Mouse (Mus musculus) forebrain, embryonic 11.5 days (tissue): ENCODE measurements around the gene Olfr90. TPM values are rescaled to one million over a fixed set of nuclear protein-coding genes. Genes with fewer than 3 reads are reported as not detected.

Source experiments
- ATAC-seq: fragments of 200-750 bp; cut with Nextera tagmentation; replicated peaks from 2 replicates; pipeline ENCODE4 v1.8.0; 2017; ENCODE audit warnings: moderate TSS enrichment; ENCODE audit not compliant: low FRiP score
- DNase-seq: peaks from one replicate; pipeline ENCODE4 v3.0.0-alpha.2; 2017; ENCODE audit warnings: low spot score
- H3K27ac ChIP-seq: fragments of 300-500 bp; sonication (generic); 2 replicates; pipeline ENCODE4 v1.5.1; 2014; ENCODE audit warnings: low read depth, low read length
- H3K27me3 ChIP-seq: fragments of 300-500 bp; sonication (generic); 2 replicates; pipeline ENCODE4 v1.6.1; 2014; ENCODE audit warnings: mild to moderate bottlenecking, low read length, mixed read lengths; ENCODE audit not compliant: control insufficient read depth, insufficient read depth
- H3K36me3 ChIP-seq: fragments of 300-500 bp; sonication (generic); 2 replicates; pipeline ENCODE4 v1.6.1; 2014; ENCODE audit warnings: mild to moderate bottlenecking, low read length, moderate library complexity, mixed read lengths; ENCODE audit not compliant: control insufficient read depth, insufficient read depth
- H3K4me1 ChIP-seq: fragments of 300-500 bp; sonication (generic); replicated peaks from 2 replicates; pipeline ENCODE4 v1.6.1; 2014; ENCODE audit warnings: low read length, mixed read lengths; ENCODE audit not compliant: control insufficient read depth, insufficient read depth
- H3K4me2 ChIP-seq: fragments of 300-500 bp; sonication (generic); 2 replicates; pipeline ENCODE4 v1.6.1; 2014; ENCODE audit warnings: low read depth, mild to moderate bottlenecking, low read length, moderate library complexity, mixed read lengths; ENCODE audit not compliant: severe bottlenecking
- H3K4me3 ChIP-seq: fragments of 300-500 bp; sonication (generic); 2 replicates; pipeline ENCODE4 v1.5.1; 2014; ENCODE audit warnings: low read depth, low read length
- H3K9ac ChIP-seq: fragments of 300-500 bp; sonication (generic); 2 replicates; pipeline ENCODE4 v1.6.1; 2014; ENCODE audit warnings: low read length
- H3K9me3 ChIP-seq: fragments of 300-500 bp; sonication (generic); 2 replicates; pipeline ENCODE4 v1.6.1; 2016; ENCODE audit warnings: low read length, mixed read lengths; ENCODE audit not compliant: control insufficient read depth
- WGBS: fragments of 180-500 bp; shearing (Covaris S2); extraction: QIAGEN DNeasy Blood & Tissue Kit; methylation state at CpG from one replicate; pipeline ENCODE4 v1.1.7; 2014; 5-methylcytosine and 5-hydroxymethylcytosine counted together
- polyA plus RNA-seq: library from polyadenylated mRNA; unstranded; fragments of >200 nt; fragmentation: Nextera tagmentation; extraction: Ambion mirVana; gene quantifications from 2 replicates; pipeline ENCODE4 v1.2.1, GENCODE M21; 2014

Olfr90 gene
- polyA plus RNA-seq, 1 experiment from 2014 or later, result not detected

DNA sequence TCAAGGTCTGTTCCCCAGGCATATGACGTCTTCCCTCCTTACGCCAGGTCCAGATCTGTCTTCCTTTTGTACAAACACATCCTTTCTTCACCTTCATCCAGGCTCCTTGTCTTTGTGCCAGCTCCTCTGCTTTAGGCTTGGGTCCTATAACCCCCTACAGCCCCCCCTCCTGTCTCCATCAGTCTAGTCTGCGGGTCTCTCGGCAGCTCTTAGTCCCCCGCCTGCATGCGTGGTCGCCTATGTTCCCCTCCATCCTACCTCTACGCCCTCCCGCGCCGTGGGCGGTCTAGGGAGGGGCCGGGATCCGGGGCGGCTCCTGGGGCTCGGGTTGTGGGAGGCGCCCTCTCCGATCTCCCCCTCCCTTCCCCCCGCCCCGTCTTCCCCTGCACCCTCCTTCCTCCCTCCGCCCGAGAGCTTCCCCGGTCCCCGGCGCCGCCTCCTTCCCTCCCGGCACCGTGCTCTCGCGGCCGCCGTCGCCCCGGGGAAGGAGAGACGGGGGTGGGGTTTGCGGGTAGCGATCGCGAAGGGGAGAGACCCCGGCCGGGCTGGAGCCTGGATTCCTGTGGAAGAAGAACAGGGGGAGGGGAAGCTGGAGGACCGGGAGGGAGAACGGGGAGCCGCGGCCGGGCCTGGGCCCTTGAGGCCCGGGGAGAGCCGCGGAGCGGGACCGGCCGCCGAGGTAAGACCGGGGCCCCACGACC is 42.5 kb downstream of the Olfr90 start, which contains the start of gene Gabbr1:
TSS of gene Gabbr1 (plus strand) at position 356 of the 701 bp plus-strand sequence.
- Histone ChIP-seq H3K4me1 (peaks cover 15% of the 10 kb centered on the region), H3K9me3 (no peaks in the 10 kb centered on the region), H3K36me3 (no peaks in the 10 kb centered on the region), H3K27ac (peak within 1 kb of the TSS; percentile 77), H3K4me3 (peak within 1 kb of the TSS; percentile 78), H3K9ac (peak within 1 kb of the TSS; percentile 94), H3K27me3 (peaks cover 10% of the 10 kb centered on the region), H3K4me2 (peak within 1 kb of the TSS; percentile 92)
- whole genome bisulfite sequencing, result under 1% methylated on average over 38 of the region's 55 CpGs
- DNase-seq, result peak; percentile 92
- peak; percentile 82 for ATAC-seq

DNA sequence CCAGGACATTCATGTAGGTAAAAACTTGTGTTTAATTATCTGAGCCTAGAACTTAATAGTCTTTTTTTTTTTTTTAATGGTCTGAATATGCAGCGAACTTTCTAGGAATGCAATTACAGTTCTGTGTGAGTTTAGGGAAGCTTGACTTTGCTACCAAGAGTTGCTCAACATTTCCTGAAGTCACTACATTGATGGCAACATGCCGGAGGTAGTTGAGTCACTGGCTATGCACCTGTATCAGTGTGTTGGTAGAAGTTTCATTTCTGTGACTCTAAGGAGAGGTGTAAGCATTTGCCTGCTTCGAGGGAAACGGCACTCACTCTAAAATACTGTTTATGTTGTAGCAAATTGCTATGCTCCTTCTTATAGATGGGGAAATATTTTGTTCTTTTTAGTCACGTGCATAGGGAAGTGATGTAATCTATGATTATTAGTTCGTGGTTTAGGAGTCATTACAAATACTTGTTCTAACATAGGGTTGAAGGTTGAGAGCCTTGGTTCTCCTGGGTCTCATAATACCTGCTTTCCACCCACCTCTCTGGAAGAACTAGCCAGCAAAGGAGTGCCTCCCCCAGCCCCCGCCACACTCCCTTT is 43.6 kb downstream of the Olfr90 start:
- Histone ChIP-seq H3K36me3 (no peaks in the 10 kb centered on the region), H3K27me3 (peaks cover 10% of the 10 kb centered on the region), H3K4me2 (peak overlapping the region; percentile 92; the same call in 1 of the 2 replicates), H3K4me1 (peaks cover 13% of the 10 kb centered on the region), H3K27ac (no peak overlapping the region), H3K9ac (peak overlapping the region; percentile 94), H3K9me3 (no peaks in the 10 kb centered on the region), H3K4me3 (peak overlapping the region; percentile 78)
- 87% methylated on average over 7 of the region's 7 CpGs for WGBS
- DNase-seq (no peak), ATAC-seq (no peak)

DNA sequence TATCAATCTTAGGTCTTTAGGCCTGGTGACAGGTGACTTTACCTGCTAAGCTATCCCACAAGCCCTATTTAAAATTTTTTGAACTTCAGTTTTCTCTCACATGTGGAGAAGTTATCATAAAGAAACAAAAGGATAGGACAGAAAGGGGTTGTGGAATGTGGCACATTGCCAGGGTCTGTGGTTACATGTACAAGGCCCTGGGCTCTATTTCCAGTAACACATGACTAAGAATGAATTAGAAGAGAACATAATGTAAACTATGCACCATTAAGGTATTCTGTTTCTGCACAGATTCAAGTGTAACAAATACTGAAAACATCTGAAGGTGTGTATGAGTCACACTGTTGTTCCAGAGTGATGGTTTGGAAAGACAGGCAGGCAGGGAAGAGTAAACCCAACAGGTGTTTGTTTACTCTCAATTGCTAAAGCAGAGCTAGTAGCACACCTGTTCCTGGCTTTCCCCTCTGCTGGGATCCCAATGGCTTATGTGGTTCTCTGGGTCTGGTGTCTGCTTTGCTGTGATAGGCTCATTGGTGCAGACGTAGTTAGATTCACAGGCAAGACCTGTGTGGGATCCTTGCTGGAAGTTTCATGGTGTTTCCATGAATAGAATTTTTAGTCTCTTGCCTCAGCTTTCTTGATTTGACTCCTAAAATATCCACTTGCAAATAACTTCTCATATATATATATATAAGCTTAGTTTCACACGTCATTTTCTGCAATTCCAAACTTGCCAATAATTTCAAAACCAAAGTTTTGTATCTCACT is 49.0 kb downstream of the Olfr90 start:
- no peak overlapping the region for H3K4me2 ChIP-seq
- no peak for ATAC-seq
- no peaks in the 10 kb centered on the region for H3K9me3 ChIP-seq
- H3K4me3 ChIP-seq, result no peak overlapping the region
- no peaks in the 10 kb centered on the region for H3K36me3 ChIP-seq
- WGBS, result 70% methylated on average over 2 of the region's 2 CpGs
- H3K9ac ChIP-seq, result no peak overlapping the region
- no peak overlapping the region for H3K27ac ChIP-seq
- no peak for DNase-seq
- no peaks in the 10 kb centered on the region for H3K27me3 ChIP-seq
- no peaks in the 10 kb centered on the region for H3K4me1 ChIP-seq

Other genes starting within 250 kb of the Olfr90 start
- gene Trim15, start 221.3 kb downstream of the Olfr90 start, polyA plus RNA-seq, result 0.20 and 0.35 TPM in 2 replicates
- gene Trim10, start 218.9 kb downstream of the Olfr90 start, polyA plus RNA-seq, result 7.4 and 8.4 TPM in 2 replicates
- not detected in 2 replicates for gene Trim40, start 198.4 kb downstream of the Olfr90 start, polyA plus RNA-seq
- not detected in 2 replicates for gene Trim31, start 190.4 kb downstream of the Olfr90 start, polyA plus RNA-seq
- 0.33 and 0.44 TPM in 2 replicates for gene Rnf39, start 145.6 kb downstream of the Olfr90 start, polyA plus RNA-seq
- 142 and 149 TPM in 2 replicates for gene Ppp1r11, start 136.8 kb downstream of the Olfr90 start, polyA plus RNA-seq
- 83.2 and 86.6 TPM in 2 replicates for gene Znrd1, start 129.9 kb downstream of the Olfr90 start, polyA plus RNA-seq
- gene Znrd1as, start 129.9 kb downstream of the Olfr90 start, polyA plus RNA-seq, result 10.2 and 10.5 TPM in 2 replicates
- not detected in 2 replicates for gene 2410137M14Rik, start 107.3 kb downstream of the Olfr90 start, polyA plus RNA-seq
- gene H2-M5, start 99.0 kb downstream of the Olfr90 start, polyA plus RNA-seq, result 0.73 and 1.1 TPM in 2 replicates
- gene Zfp57, start 87.3 kb downstream of the Olfr90 start, polyA plus RNA-seq, result 130 and 142 TPM in 2 replicates
- gene Mog, start 65.1 kb downstream of the Olfr90 start, polyA plus RNA-seq, result 0.39 TPM in 1 of 2 replicates, not detected in the other
- gene Gabbr1, start 42.5 kb downstream of the Olfr90 start, polyA plus RNA-seq, result 19.7 and 21.8 TPM in 2 replicates
- gene Olfr91, start 9.8 kb upstream of the Olfr90 start, polyA plus RNA-seq, result 0.13 TPM in 2 replicates
- gene Olfr92, start 31.6 kb upstream of the Olfr90 start, polyA plus RNA-seq, result not detected in 2 replicates
- not detected in 2 replicates for gene Olfr93, start 73.0 kb upstream of the Olfr90 start, polyA plus RNA-seq
- gene Ubd, start 105.4 kb upstream of the Olfr90 start, polyA plus RNA-seq, result not detected in 2 replicates
- gene Olfr94, start 112.5 kb upstream of the Olfr90 start, polyA plus RNA-seq, result not detected in 2 replicates
- gene Olfr95, start 124.6 kb upstream of the Olfr90 start, polyA plus RNA-seq, result not detected in 2 replicates
- not detected in 2 replicates for gene Olfr96, start 131.6 kb upstream of the Olfr90 start, polyA plus RNA-seq
- not detected in 2 replicates for gene Olfr97, start 148.8 kb upstream of the Olfr90 start, polyA plus RNA-seq
- not detected in 2 replicates for gene Olfr98, start 175.2 kb upstream of the Olfr90 start, polyA plus RNA-seq
- 1.7 and 2.5 TPM in 2 replicates for gene H2-M3, start 181.7 kb upstream of the Olfr90 start, polyA plus RNA-seq
- not detected in 2 replicates for gene Olfr99, start 195.0 kb upstream of the Olfr90 start, polyA plus RNA-seq
- not detected in 2 replicates for gene Olfr101, start 215.8 kb upstream of the Olfr90 start, polyA plus RNA-seq
- gene Olfr102, start 228.6 kb upstream of the Olfr90 start, polyA plus RNA-seq, result not detected in 2 replicates